20 mouse cellular contexts compared by ENCODE assay signal in genomic region chr17:44713404-44713803, GRCm38 (mm10).
DNase-seq lines count a peak whose midpoint lies in the region; ATAC-seq and TF ChIP-seq lines count a peak whose summit lies in the region.
"Had no signal": no experiment of that assay in that cellular context is flagged by ENCODE, and none has a peak within 500 bp of the region (broad histone marks: within the 10 kb centered on the region; RNA-seq: fewer than 3 reads in every experiment).

No protein-coding gene starts in this region.

- DNase-seq in lung, adult 2 months = no peak
- DNase-seq in CD4-positive, CD25-positive, alpha-beta regulatory T cell, adult 2 months (ENCODE audit: low read depth, low spot score) = peak; percentile 42
- DNase-seq in Muller cell, postnatal 12 days (ENCODE audit: inconsistent ontology term) = peak; percentile 24
- no peak for DNase-seq in hindbrain, postnatal 0 days (ENCODE audit: low spot score)
- DNase-seq in neural tube, embryonic 10.5 days (ENCODE audit: extremely low spot score, low spot score) = no peak
- DNase-seq in right cerebral cortex, postnatal 25 days = no peak
- DNase-seq: adrenal gland, adult 8-10 months; adrenal gland, postnatal 36 days; cerebellum, adult 2 months; gastrocnemius, postnatal 10 days; heart, adult 18-20 months; heart, postnatal 14 days had no signal

- no peak for TF ChIP-seq POLR2A in lung, adult 2 months (IDR thresholded peaks at IDR 0.05; ENCODE audit: borderline replicate concordance, extremely low read depth, low read depth, low read length)

- 46% methylated on average over 8 of the region's 8 CpGs for WGBS in lung, embryonic 15.5 days
- 74% methylated on average over 8 of the region's 8 CpGs for WGBS in lung, adult 2 months
- 89% methylated on average over 8 of the region's 8 CpGs for WGBS in hindbrain, postnatal 0 days

- ATAC-seq in lung, embryonic 15.5 days (ENCODE audit: borderline replicate concordance, extremely low read depth, low FRiP score, low TSS enrichment) = peak; percentile 28; the same call in 1 of the 2 replicates
- peak; percentile 55 for ATAC-seq in inflammation-experienced regulatory T-cells, adult 6 months
- ATAC-seq in hindbrain, postnatal 0 days = no peak
- ATAC-seq: forebrain, embryonic 16.5 days had no signal

- no peak for TF ChIP-seq CTCF in lung, adult 2 months (IDR thresholded peaks at IDR 0.05; ENCODE audit: insufficient read depth, low read length)
- no peak for TF ChIP-seq CTCF in hindbrain, postnatal 0 days (IDR thresholded peaks at IDR 0.05; ENCODE audit: low read depth)

- no peak overlapping the region for H3K9ac ChIP-seq in lung, embryonic 15.5 days
- no peak overlapping the region for H3K9ac ChIP-seq in hindbrain, postnatal 0 days (replicated peaks; ENCODE audit: low read length)
- H3K9ac ChIP-seq: forebrain, embryonic 12.5 days; heart, embryonic 15.5 days; hindbrain, embryonic 13.5 days had no signal

- H3K9me3 ChIP-seq in lung, embryonic 15.5 days = no peaks in the 10 kb centered on the region
- H3K9me3 ChIP-seq in hindbrain, postnatal 0 days (ENCODE audit: low read length) = no peaks in the 10 kb centered on the region
- H3K9me3 ChIP-seq: forebrain, embryonic 12.5 days; heart, embryonic 10.5 days; heart, embryonic 15.5 days; hindbrain, embryonic 13.5 days had no signal

- peak overlapping the region; percentile 30; the same call in 1 of the 2 replicates for H3K27ac ChIP-seq in lung, embryonic 15.5 days
- no peak overlapping the region for H3K27ac ChIP-seq in hindbrain, postnatal 0 days
- H3K27ac ChIP-seq: forebrain, embryonic 12.5 days; heart, embryonic 10.5 days; heart, embryonic 15.5 days; hindbrain, embryonic 13.5 days had no signal

- no peak overlapping the region for H3K4me3 ChIP-seq in lung, embryonic 15.5 days
- no peak overlapping the region for H3K4me3 ChIP-seq in lung, adult 2 months (replicated peaks; ENCODE audit: extremely low read depth, low read depth, low read length)
- H3K4me3 ChIP-seq in hindbrain, postnatal 0 days (ENCODE audit: low read length) = no peak overlapping the region
- H3K4me3 ChIP-seq: forebrain, embryonic 12.5 days; heart, embryonic 10.5 days; heart, embryonic 15.5 days; hindbrain, embryonic 13.5 days had no signal

- no peaks in the 10 kb centered on the region for H3K36me3 ChIP-seq in lung, embryonic 15.5 days
- no peaks in the 10 kb centered on the region for H3K36me3 ChIP-seq in hindbrain, postnatal 0 days (ENCODE audit: insufficient read depth, low read length)
- H3K36me3 ChIP-seq: forebrain, embryonic 12.5 days; heart, embryonic 10.5 days; heart, embryonic 15.5 days; hindbrain, embryonic 13.5 days had no signal

- peaks cover 46% of the 10 kb centered on the region for H3K4me1 ChIP-seq in lung, embryonic 15.5 days
- peaks cover 5% of the 10 kb centered on the region for H3K4me1 ChIP-seq in lung, adult 2 months (ENCODE audit: control insufficient read depth, insufficient read depth, low read length)
- H3K4me1 ChIP-seq in hindbrain, postnatal 0 days (ENCODE audit: insufficient read depth, low read length) = peaks cover 5% of the 10 kb centered on the region; the same call in 1 of the 2 replicates

- peak overlapping the region; percentile 5; the same call in 1 of the 2 replicates for H3K4me2 ChIP-seq in lung, embryonic 15.5 days
- no peak overlapping the region for H3K4me2 ChIP-seq in hindbrain, postnatal 0 days (ENCODE audit: low read depth, low read length)
- H3K4me2 ChIP-seq: forebrain, embryonic 12.5 days; heart, embryonic 15.5 days; hindbrain, embryonic 13.5 days had no signal

- no peaks in the 10 kb centered on the region for H3K27me3 ChIP-seq in lung, embryonic 15.5 days
- H3K27me3 ChIP-seq in hindbrain, postnatal 0 days (ENCODE audit: insufficient read depth, low read length) = no peaks in the 10 kb centered on the region
- H3K27me3 ChIP-seq: CH12.LX; heart, embryonic 15.5 days; hindbrain, embryonic 13.5 days had no signal

Comparison
In these comparisons a context has a peak if more than half of its experiments do, and no peak if none do; other contexts are left out.
1. DNase-seq: peak in CD4-positive, CD25-positive, alpha-beta regulatory T cell, adult 2 months (single experiment) and Muller cell, postnatal 12 days (single experiment); none in lung, adult 2 months (single experiment), hindbrain, postnatal 0 days (single experiment), neural tube, embryonic 10.5 days (single experiment) and right cerebral cortex, postnatal 25 days (single experiment).